Mouse (Mus musculus) mesoderm, embryonic 11.5 days (tissue): ENCODE results near the gene Grin3b.

Experiments used
- DNase-seq: peaks from one replicate; pipeline ENCODE4 v3.0.0-alpha.2; 2012; ENCODE audit warnings: low read depth, low spot score

Gene Grin3b

DNA sequence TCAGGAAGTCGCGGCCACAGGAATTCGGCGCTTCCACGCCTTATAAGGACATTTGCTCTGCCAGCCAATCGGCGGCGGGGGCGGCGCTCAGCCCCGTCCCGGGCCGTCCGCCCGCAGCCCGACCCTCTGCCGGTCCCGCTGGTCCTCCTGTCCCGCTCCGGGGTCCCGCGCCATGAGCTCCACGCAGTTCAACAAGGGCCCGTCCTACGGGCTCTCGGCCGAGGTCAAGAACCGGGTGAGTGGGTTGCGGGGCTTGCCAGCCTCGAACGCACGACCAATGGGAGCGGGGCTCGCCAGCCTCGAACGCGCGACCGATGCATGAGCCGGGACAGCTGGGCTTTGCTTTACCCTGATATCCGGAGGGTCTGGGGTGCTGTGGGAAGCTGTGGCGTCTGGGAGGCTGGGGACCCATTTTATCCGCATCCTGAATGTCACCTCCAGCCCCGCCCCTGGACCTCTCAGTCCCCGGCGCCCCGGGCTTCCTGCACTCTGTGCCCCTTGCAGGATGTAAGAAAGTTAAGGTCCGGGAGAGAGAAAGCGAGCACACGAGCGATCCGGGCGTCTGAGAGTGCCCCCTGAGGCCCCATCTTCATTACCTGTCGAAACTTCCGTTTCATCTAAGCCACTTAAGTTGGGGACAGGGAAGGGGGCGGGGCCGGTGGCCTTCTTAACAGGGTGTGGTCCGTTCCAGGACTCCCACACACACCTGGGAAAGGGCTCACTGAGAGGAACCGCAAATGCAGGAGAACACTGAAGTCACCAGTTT lies 18.2 kb downstream of the Grin3b start, which contains the start of gene Cnn2:
Gene Cnn2, plus strand, starts transcription at position 79 of the 766 bp plus-strand sequence.
- peak; percentile 57 for DNase-seq

DNA sequence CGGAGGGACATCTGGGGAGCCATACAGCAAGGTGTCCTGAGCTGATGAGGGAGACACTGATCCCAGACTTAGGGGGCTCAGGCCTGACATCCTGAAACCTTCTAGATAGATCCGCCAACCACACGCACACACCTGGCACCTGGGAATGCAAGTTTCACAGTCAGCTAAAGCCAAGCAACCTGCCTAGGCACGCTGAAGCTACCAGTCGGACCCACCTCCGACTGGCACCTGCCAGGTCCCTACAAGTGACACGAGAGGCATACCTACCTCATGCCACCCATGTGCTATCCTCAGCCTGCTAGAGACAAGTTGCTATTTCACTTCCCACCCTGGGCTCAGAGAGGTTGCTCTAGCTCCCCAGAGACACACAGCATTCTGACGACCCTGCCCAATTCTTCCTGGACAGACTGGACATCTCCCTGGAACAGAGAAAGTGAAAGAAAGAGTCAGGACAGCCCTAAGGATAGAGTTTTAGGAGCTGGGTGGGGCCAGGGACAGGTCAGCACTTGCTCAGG lies 18.8 kb downstream of the Grin3b start:
- DNase-seq: no peak

DNA sequence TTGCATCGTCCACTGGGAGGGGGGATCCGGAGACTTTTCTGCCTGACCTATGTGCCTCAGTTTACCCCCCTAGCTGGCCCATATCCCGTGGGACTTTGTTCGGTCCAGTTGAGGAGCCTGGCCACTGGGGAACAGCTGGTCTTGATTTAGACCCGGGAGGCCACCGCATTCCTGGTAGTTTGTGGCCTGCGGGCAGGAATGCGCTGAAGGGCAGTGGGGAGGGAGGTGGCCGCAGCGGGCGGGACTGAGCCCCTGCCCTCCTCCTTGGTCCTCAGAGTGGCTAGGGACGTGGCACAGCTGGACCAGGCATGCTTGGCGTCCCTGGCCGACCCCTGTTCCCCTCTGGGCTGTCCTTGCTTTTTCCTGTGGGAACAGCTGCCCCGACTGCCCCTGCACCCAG lies 19.4 kb downstream of the Grin3b start:
- DNase-seq: peak; percentile 66

DNA sequence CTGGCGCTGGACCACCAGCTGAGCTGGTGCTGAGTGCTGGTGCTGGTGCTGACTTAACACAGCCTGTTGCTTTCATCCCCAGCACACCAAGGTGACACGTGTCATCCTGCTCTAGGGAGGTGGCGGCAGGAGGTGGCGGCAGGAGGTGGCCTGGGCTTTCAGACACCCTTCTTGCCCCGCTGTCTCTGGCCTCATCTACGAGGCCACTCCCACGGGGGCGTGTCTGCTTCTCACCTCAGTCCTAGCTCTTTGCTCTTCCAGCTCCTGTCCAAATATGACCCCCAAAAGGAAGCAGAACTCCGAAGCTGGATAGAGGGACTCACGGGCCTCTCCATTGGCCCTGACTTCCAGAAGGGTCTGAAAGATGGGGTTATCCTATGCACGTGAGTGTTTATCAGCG lies 20.6 kb downstream of the Grin3b start:
- DNase-seq: no peak

DNA sequence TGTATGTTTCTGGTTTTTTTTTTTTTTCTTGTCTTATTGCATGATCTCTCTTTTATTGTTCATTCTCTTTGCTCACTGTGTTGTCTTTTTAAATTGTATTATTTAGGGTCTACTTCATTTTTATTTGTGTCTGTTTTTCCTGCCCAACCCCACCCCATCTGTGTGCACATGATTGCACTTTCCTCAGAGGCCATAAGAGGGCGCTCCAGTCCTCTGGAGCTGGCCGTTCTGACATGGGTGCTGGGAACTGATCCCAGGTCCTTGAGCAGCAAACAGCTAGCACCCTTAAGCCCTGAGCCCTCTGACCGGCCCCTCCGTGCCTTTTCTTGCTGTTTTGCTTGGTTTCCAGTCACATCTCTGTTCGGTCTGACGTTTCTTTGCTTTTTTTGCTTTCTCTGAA lies 21.0 kb downstream of the Grin3b start:
- no peak for DNase-seq

DNA sequence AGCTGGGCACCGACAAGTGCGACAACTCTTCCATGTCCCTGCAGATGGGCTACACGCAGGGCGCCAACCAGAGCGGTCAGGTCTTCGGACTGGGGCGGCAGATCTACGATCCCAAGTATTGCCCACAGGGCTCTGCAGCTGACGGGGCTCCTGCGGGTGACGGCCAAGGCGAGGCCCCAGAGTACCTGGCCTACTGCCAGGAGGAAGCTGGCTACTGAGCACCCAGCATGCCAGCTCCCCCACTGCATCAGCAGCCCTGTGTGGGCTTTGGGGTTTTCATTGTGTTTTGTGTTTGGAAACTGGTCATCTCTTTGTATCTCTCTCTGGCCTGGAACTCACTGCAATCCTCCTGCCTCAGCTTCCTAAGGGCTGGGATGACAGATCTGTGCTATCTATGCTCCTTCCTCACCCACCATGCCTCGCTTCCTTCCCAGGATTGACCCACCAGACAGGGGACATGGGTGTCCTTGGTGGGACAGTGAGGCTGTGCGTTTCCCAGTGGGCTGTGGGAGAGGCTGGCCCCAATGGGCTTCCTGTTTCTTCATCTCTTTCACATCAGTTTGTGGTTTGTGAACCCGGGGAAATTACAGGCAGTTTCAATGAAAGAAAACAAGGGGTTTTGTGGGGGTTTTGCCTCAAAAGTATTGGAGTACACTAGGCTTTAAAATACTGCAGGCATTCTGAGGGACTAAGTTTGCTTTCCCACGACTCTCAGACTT lies 24.0 kb downstream of the Grin3b start:
- DNase-seq: no peak

DNA sequence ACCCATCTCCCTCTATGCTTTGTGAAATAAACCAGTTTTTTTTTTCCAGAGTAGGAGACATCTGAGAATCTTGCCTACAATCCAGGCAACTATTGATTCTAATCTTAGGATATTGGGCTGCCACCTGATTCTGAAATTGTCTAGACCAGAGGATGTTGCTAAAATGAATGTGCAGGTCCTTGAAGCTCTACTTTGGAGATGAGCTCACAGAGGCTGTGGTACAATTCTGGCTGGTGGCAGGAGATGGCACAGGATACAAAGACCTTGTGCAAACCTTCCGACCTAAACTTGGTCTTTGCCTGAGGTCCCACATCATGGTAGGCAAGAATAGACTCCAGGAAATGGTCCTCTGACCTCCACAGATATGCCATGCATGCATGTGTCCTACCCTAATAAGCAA lies 25.1 kb downstream of the Grin3b start:
- no peak for DNase-seq

DNA sequence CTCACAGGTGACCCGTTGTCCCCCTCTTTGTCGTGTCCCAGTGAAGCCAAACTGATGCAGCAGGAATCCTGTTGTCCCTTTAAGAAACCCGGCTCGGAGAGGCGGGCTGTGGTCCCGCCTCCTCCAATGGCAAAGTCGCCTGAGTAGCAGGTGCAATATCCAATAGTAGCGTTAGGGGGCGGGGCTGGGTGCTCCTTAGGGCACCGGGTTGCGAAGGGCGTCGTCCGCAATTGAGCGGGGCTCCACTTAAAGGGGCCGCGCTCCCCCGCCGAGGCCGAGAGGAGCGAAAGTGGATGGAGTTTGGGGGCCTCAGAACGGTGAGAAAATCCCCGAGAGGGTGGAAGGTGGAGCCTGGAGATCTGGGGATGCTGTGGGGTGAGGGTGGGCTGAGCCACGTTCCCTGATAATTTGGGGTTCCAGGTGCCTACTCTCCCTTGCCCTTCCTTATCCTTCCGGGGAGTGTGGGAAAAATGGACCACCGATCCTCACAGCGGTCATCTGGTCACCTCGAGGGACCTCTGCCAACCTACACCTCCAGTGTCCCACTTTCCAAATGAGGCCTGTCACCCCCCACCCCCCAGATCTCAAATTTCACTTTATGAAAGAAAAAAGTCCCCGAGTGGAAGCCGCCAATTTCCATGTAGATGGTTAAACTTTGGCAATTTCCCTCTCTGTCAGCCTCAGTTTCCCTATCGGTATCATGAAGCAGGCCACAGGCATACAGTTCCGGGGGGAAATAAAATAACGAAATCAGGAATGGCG lies 25.9 kb downstream of the Grin3b start, which contains the start of gene Abca7:
Gene Abca7, plus strand, starts transcription at position 223 of the 762 bp plus-strand sequence.
- peak; percentile 97 for DNase-seq

DNA sequence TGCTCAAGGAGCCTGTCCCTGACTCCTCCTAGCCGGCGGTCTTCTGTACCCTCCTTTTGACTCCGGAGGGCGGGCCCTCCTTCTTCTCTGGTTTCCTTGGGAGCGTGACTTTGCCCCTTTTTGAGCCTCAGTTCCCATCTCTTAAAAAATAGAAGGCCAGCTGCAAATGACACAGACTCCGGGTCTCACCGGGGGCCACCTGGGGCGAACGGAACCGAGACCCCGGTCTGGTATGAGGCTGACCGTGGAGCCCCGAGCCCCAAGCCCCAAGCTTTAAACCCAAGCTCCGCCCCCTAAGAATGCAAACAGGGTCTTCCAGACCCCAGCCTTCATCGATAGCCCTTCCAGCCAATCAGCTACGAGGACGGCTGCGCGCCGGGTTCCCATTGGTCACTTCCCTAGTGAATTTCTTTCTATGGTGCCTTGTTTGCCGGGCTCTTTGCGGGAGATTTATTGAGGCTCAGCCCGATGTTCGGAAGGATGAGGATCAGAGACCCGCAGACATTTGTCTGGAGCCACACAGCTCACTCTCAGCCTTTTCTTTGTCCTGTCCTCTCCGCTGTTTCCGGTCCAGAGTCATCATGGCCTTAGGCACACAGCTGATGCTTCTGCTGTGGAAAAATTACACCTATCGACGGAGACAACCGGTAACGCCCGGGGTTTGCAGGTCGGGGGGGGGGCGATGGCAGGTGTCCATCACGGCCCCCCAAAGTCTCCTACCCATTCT lies 26.7 kb downstream of the Grin3b start:
- peak; percentile 95 for DNase-seq

DNA sequence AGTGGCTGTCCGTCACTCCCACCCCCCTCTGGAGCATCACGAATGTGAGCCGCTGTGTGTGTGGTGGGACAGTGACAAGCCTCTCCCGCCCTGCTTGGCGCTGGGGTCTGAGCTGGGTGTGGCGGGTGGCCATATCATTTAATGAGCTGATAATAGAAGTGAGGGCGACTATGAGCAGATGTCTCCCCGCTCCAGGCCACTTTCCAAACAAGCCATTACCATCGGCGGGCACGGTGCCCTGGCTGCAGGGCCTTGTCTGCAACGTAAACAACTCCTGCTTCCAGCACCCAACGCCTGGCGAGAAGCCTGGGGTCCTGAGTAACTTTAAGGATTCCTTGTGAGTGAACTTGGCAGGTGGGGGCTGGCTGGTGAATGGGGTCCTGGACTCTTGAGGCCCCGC lies 27.3 kb downstream of the Grin3b start:
- DNase-seq: no peak

DNA sequence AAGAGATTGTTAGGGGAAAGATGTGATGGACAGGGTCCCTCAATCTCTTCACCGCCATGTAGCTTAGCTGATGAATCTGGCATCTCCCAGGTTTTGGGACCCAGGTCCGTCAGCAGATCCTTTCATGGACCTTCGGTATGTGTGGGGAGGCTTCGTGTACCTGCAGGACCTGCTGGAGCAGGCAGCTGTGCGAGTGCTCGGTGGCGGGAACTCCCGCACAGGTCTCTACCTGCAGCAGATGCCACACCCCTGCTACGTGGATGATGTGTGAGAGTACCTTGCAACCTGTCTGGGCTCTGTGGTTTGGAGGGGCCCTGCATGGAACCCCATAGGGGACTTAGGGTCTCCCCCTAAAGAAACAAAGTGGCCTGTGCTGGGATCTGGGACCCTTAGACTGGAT lies 31.4 kb downstream of the Grin3b start:
- DNase-seq: no peak

DNA sequence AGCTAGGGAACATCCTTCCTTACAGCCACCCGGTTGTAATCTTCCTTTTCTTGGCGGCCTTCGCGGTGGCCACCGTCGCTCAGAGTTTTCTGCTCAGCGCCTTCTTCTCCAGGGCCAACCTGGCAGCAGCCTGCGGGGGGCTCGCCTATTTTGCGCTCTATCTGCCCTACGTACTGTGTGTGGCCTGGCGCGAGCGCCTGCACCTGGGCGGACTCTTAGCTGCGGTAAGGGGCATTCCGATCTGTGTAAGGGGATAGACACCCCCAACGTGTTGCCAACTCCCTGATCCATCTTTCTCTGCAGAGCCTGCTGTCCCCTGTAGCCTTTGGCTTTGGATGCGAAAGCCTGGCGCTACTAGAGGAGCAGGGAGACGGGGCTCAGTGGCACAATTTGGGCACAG lies 32.3 kb downstream of the Grin3b start:
- no peak for DNase-seq

DNA sequence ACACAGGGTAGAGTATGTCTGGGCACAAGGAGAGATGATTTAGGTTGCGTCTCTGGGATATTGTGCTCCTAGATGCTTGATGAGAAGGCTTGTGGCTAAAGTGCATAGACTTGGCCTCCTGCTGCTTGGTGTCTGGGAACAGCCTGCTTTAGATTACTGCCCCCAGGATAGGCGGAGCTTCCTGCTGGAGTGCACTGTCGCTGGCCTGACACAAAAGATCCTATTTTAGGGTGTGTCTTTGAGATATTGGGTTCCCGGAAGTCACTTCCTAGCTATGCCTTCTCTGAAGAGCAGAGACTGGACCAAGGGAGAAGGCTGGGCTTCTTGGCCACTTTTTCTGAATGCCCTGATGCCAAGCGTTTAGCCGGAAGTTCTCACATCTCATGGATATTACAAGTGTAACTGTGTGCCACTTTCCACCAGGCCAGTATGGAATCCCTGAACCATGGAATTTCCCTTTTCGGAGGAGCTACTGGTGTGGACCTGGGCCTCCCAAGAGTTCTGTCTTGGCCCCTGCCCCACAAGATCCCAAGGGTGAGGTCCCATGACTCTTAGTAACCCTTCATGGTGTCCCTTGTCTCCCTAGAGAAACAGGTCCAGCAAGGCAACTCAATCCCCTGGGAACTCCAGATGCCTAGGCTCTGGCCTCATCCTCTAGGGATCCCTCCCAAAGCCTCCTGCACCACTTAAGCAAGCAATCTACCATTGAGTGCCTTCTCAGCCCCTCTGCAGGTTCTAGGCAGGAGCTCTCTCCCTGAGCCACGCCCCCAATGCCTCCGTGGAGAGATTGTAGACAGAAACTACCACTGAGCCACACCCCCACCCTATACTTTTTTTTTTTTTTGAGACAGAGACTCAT lies 33.1 kb downstream of the Grin3b start:
- DNase-seq: no peak

DNA sequence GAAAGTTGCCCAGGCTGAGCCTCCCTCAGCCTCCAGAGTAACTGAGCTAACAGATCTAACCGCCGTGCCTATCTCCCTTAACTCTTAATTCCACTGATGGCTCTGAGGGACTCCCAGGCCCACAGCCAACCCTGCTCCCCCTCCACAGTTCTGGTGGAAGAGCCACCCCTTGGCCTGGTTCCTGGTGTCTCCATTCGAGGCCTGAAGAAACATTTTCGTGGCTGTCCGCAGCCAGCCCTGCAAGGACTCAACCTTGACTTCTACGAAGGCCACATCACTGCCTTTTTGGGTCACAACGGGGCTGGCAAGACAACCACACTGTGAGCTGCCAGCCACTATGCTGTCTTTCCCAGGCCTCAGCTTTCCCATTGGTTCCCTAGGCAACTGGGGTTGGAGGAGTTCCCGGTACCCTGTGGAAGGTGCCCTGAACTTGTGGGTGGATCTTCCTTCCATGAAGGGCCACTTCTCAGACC lies 33.8 kb downstream of the Grin3b start:
- no peak for DNase-seq

DNA sequence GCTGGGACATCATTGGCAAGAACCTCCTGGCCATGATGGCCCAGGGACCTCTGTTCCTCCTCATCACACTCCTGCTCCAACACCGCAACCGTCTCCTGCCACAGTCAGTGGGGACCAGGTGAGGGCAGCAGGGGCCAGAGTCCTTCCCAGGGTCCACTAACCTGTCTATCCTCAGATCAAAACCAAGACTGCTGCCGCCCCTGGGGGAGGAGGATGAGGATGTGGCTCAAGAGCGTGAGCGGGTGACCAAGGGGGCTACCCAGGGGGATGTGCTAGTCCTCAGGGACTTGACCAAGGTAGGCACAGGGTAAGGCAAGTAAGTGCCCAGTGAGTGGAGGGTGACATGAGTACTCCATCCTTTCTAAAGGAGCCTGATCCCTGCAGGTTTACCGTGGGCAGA lies 41.2 kb downstream of the Grin3b start:
- DNase-seq: no peak

DNA sequence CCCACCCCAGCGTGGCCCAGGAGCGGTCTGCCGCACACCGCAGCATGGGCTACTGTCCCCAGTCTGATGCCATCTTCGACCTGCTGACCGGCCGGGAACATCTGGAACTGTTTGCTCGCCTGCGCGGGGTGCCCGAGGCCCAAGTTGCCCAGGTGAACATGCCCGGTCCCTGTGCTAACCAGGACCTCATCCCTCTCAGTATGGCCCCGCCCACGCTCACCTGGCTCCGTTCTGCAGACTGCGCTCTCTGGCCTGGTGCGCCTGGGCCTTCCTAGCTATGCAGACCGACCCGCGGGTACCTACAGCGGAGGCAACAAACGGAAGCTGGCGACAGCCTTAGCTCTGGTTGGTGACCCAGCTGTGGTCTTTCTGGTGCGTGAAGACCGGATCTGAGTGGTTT lies 43.1 kb downstream of the Grin3b start:
- no peak for DNase-seq

DNA sequence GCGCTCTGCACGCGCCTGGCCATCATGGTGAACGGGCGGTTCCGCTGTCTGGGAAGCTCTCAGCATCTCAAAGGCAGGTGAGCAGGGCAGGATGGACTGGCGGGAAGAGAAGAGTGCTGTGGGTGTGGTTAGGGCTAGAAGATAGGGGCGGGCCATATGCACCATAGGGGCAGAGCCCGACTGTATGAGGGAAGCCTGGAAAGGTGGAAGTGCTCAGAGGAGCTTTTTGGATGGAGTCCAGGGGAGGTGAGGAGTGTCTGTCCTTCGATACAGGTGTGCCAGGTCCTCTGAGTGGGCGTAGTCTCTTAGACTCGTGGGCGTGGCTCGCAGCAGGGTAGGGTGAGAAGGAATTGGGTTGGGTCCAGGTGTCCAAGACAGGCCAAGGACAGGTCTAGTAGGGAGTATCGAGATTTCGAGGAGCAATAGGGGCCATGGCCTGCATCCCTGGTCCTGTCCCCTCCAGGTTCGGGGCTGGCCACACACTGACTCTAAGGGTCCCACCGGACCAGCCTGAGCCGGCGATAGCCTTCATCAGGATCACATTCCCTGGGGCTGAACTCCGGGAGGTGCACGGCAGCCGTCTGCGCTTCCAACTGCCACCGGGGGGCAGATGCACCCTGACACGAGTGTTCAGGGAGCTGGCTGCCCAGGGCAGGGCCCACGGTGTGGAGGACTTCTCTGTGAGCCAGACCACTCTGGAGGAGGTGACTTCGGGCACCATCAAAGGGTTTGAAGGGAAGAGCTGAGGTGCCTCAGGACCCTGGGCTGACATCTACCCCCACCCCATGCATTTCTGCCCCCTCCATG lies 44.2 kb downstream of the Grin3b start:
- no peak for DNase-seq

DNA sequence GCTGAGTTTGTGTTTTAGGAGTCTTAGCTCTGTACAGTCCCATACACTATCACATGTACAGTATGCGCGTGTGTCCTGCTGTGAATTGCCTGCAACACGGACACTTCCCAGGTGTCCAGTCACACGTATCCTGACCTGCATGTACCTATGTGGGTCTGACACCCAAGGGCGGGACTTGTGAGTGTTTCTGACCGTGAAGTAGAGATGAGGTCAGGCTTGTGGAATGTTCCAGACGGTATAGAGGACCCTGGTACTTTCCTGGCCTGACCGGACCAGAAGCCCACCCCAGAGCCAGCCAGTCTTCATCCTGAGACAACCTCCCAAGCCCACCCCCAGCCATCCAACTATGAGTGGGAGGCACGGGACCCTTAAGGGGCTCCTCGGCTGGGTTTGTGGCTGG lies 45.1 kb downstream of the Grin3b start:
- DNase-seq: no peak

DNA sequence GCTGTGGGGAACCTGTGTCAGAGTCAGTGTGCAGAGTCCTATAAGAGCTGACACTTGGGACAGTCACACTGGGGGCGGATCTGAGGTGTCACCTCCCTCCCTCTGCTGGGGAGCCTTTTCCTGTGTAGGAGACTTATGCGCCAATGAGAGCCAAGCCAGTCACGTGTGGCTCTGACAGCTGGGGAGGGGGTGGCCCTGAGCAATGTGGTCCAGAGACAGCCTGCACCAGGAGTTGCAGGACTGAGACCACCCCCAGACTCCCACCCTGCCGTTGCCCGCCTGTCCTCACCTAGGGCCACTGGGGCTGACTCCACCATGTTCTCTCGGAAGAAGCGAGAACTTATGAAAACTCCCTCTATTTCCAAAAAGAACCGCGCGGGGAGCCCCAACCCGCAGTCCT lies 46.0 kb downstream of the Grin3b start, which contains the start of gene Arhgap45:
Gene Arhgap45, plus strand, starts transcription at position 143 of the 400 bp plus-strand sequence.
- DNase-seq: no peak
